Mouse (Mus musculus) spleen, adult 2 months (tissue): ENCODE results near the gene Pogz. TPM values are rescaled to one million over a fixed set of nuclear protein-coding genes. Genes with fewer than 3 reads are reported as not detected.

Experiments
- DNase-seq, 2 experiments: peaks; one replicate each; pipeline versions ENCODE4 v3.0.0 to v3.0.0-alpha.2; 2012 to 2021; ENCODE audit warnings: low spot score in 2 of 2, low read depth in 1 of 2
- H3K27ac ChIP-seq: fragments of 200-500 bp; 2 replicates; pipeline ENCODE4 v1.5.1; 2012; ENCODE audit warnings: low read length, inconsistent platforms; ENCODE audit not compliant: insufficient read depth
- H3K27me3 ChIP-seq: fragments of 200-500 bp; 2 replicates; pipeline ENCODE4 v1.6.1; 2012; ENCODE audit warnings: mild to moderate bottlenecking, moderate library complexity, low read length, inconsistent platforms; ENCODE audit not compliant: control insufficient read depth, insufficient read depth
- H3K36me3 ChIP-seq: fragments of 200-500 bp; 2 replicates; pipeline ENCODE4 v1.6.1; 2012; ENCODE audit warnings: mild to moderate bottlenecking, low read length, inconsistent platforms; ENCODE audit not compliant: control insufficient read depth, insufficient read depth
- H3K4me1 ChIP-seq: fragments of 200-500 bp; 2 replicates; pipeline ENCODE4 v1.6.1; 2011; ENCODE audit warnings: inconsistent platforms; ENCODE audit not compliant: control insufficient read depth, insufficient read depth, insufficient read length
- H3K4me3 ChIP-seq: fragments of 200-500 bp; 2 replicates; pipeline ENCODE4 v1.5.1; 2011; ENCODE audit warnings: mild to moderate bottlenecking, inconsistent platforms; ENCODE audit not compliant: insufficient read depth, insufficient read length; ENCODE audit errors: extremely low read depth
- CTCF ChIP-seq: fragments of 200-500 bp; IDR thresholded peaks from 2 replicates; pipeline ENCODE4 v1.5.1; 2011; ENCODE audit warnings: mild to moderate bottlenecking, inconsistent platforms; ENCODE audit not compliant: insufficient read depth, insufficient read length, insufficient replicate concordance; ENCODE audit errors: extremely low read depth
- POLR2A ChIP-seq: fragments of 200-500 bp; IDR thresholded peaks from 2 replicates; pipeline ENCODE4 v1.6.1; 2011; ENCODE audit warnings: low read depth, low read length, inconsistent platforms
- WGBS: fragments of 180-500 bp; shearing (Covaris S2); methylation state at CpG from one replicate; pipeline ENCODE4 v1.1.7; 2018; 5-methylcytosine and 5-hydroxymethylcytosine counted together
- polyA plus RNA-seq: library from polyadenylated mRNA; depleted of rRNA; stranded (reverse); fragments of >200 nt; gene quantifications from 2 replicates; pipeline ENCODE4 v1.2.3, GENCODE M21; 2012

Gene Pogz
- polyA plus RNA-seq, 1 experiment, result 26.2 TPM

- TF ChIP-seq POLR2A, result no peak
- no peak for TF ChIP-seq CTCF
- no peak for DNase-seq
- H3K27me3 ChIP-seq, result peaks cover 2% of the 10 kb centered on the region; the same call in 1 of the 2 replicates
- H3K4me1 ChIP-seq, result no peaks in the 10 kb centered on the region
- H3K27ac ChIP-seq, result no peak overlapping the region
- no peak overlapping the region for H3K4me3 ChIP-seq
- H3K36me3 ChIP-seq, result no peaks in the 10 kb centered on the region
- 70% methylated on average over 2 of the region's 2 CpGs for WGBS
Measured at GRCm38 (mm10) chr3:94911050-94911693, 73.8 kb downstream of the Pogz start.

- Histone ChIP-seq H3K36me3 (no peaks in the 10 kb centered on the region), H3K27me3 (peaks cover 2% of the 10 kb centered on the region; the same call in 1 of the 2 replicates), H3K27ac (no peak overlapping the region), H3K4me3 (no peak overlapping the region), H3K4me1 (no peaks in the 10 kb centered on the region)
- 73% methylated on average over 5 of the region's 5 CpGs for WGBS
- DNase-seq, result no peak
- TF ChIP-seq CTCF, result no peak
- TF ChIP-seq POLR2A, result no peak
Measured at GRCm38 (mm10) chr3:94913801-94914200, 76.4 kb downstream of the Pogz start.

GRCm38 (mm10) chr3:94915903-94916741 is 78.8 kb downstream of the Pogz start:
- DNase-seq, result no peak
- no peaks in the 10 kb centered on the region for H3K4me1 ChIP-seq
- H3K27me3 ChIP-seq, result peaks cover 2% of the 10 kb centered on the region; the same call in 1 of the 2 replicates
- 38% methylated on average over 7 of the region's 7 CpGs for WGBS
- no peak overlapping the region for H3K4me3 ChIP-seq
- TF ChIP-seq CTCF (no peak), POLR2A (no peak)
- no peak overlapping the region for H3K27ac ChIP-seq
- H3K36me3 ChIP-seq, result no peaks in the 10 kb centered on the region

DNA sequence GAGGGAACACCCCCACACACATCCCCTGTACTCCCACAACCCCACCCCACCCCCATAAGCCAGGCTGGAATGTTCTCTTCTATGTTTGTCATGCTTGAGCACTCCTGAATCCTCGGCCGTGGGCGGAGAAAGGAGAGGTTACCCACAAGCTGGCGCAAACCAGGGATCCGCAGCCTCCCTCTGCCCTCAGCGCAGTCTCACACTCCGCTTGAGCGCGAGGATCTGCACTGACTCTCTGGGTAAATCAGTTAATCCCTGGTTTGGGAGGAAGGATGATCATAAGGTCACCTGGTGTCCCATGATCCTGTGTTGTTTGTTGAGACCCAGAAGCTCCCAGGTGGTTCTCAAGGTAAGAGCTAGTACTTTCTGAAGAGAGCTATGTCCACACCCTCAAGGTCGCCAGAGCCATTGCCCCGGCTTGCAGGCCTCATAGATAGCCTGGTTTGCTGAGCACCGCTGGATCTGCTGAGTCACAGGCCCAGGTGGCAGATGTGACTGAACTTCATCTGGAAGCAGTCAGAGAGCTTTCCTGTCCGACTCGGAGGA is 80.5 kb downstream of the Pogz start:
- H3K27me3 ChIP-seq, result peaks cover 2% of the 10 kb centered on the region; the same call in 1 of the 2 replicates
- no peaks in the 10 kb centered on the region for H3K4me1 ChIP-seq
- TF ChIP-seq POLR2A, result no peak
- TF ChIP-seq CTCF, result no peak
- no peaks in the 10 kb centered on the region for H3K36me3 ChIP-seq
- WGBS, result 60% methylated on average over 14 of the region's 14 CpGs
- DNase-seq, result no peak
- H3K4me3 ChIP-seq, result no peak overlapping the region
- H3K27ac ChIP-seq, result no peak overlapping the region

- 88% methylated on average over 4 of the region's 4 CpGs for WGBS
- Histone ChIP-seq H3K27ac (no peak overlapping the region), H3K4me3 (no peak overlapping the region), H3K36me3 (no peaks in the 10 kb centered on the region), H3K27me3 (peaks cover 2% of the 10 kb centered on the region; the same call in 1 of the 2 replicates), H3K4me1 (no peaks in the 10 kb centered on the region)
- TF ChIP-seq POLR2A (no peak), CTCF (no peak)
- no peak for DNase-seq
Measured at GRCm38 (mm10) chr3:94918845-94919244, 81.5 kb downstream of the Pogz start.

DNA sequence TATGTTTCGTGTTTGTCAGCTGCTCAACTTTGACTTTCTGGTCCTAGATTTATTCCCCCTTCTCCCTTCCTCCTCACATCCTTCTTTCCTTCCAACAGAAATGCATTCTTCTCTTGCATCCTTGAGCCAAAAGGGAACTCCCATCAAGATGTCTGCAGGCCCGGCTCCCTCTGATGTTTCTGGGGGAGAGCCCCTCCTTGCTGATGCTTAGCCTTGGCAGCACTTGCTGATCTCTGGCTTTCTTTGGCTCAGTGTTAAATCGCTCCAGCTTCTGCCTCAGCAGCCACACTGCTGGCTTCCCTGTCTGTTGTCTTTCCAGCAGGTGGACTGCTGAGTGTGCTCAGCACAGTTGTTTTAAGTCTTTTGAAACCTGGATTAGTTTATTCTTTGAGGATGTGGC is 83.7 kb downstream of the Pogz start:
- Histone ChIP-seq H3K36me3 (no peaks in the 10 kb centered on the region), H3K4me3 (no peak overlapping the region), H3K4me1 (no peaks in the 10 kb centered on the region), H3K27me3 (no peaks in the 10 kb centered on the region; the same call in 1 of the 2 replicates), H3K27ac (no peak overlapping the region)
- DNase-seq, result no peak
- TF ChIP-seq CTCF, result no peak
- no peak for TF ChIP-seq POLR2A
- 73% methylated on average over 3 of the region's 3 CpGs for WGBS

GRCm38 (mm10) chr3:94922333-94922732 is 85.0 kb downstream of the Pogz start:
- TF ChIP-seq CTCF (no peak), POLR2A (no peak)
- no peaks in the 10 kb centered on the region for H3K36me3 ChIP-seq
- H3K4me3 ChIP-seq, result no peak overlapping the region
- H3K27ac ChIP-seq, result no peak overlapping the region
- H3K27me3 ChIP-seq, result no peaks in the 10 kb centered on the region; the same call in 1 of the 2 replicates
- 81% methylated on average over 3 of the region's 3 CpGs for WGBS
- H3K4me1 ChIP-seq, result no peaks in the 10 kb centered on the region
- no peak for DNase-seq
